Mouse (Mus musculus) left cerebral cortex, adult 8-10 months (tissue): Measurements from ENCODE around the gene Zfp263. TPM values are rescaled to one million over a fixed set of nuclear protein-coding genes. Genes with fewer than 3 reads are reported as not detected.

ENCODE experiments used
- total RNA-seq, 4 experiments: library from RNA; stranded (reverse); gene quantifications; 2 replicates each; pipeline ENCODE4 v1.2.4; 2022

The Zfp263 gene
- total RNA-seq, 4 experiments from 2014 or later, result 19.0 to 20.2 (median 19.6) TPM

Other genes with a start within 250 kb of the Zfp263 start
- gene Olfr161, start 153.1 kb upstream of the Zfp263 start, total RNA-seq, result not detected
- not detected for gene Mefv, start 26.0 kb upstream of the Zfp263 start, total RNA-seq
- gene Olfr15, start 86.8 kb downstream of the Zfp263 start, total RNA-seq, result not detected
- gene Zfp174, start 103.2 kb downstream of the Zfp263 start, total RNA-seq, result 1 to 10 TPM; 4.2 to 5.3 (median 4.7) TPM
- gene Naa60, start 128.3 kb downstream of the Zfp263 start, total RNA-seq, result 100 to 1,000 TPM; 109 to 146 (median 127) TPM
- gene Zfp597, start 140.5 kb downstream of the Zfp263 start, total RNA-seq, result 10 to 100 TPM; 26.0 to 29.7 (median 27.4) TPM
- gene Gm20695, start 140.6 kb downstream of the Zfp263 start, total RNA-seq, result 1 to 10 TPM in 2 of 4 experiments, under 1 TPM in 1, not detected in 1; 0.96 to 1.2 (median 1.0) TPM
- gene 1700037C18Rik, start 164.6 kb downstream of the Zfp263 start, total RNA-seq, result 10 to 100 TPM in 1 of 4 experiments, 1 to 10 TPM in 3; 7.9 to 12.0 (median 8.6) TPM
- 10 to 100 TPM; 23.0 to 30.6 (median 28.1) TPM for gene Cluap1, start 164.7 kb downstream of the Zfp263 start, total RNA-seq
- 1 to 10 TPM; 1.6 to 2.6 (median 2.4) TPM for gene Nlrc3, start 232.5 kb downstream of the Zfp263 start, total RNA-seq